Mouse (Mus musculus): ENCODE measurements around the gene Csf2rb. TPM values are rescaled to one million over a fixed set of nuclear protein-coding genes. Genes with fewer than 3 reads are reported as not detected.

Csf2rb gene
- polyA plus RNA-seq, 1 experiment from 2014 or later = 7.8 TPM

DNA sequence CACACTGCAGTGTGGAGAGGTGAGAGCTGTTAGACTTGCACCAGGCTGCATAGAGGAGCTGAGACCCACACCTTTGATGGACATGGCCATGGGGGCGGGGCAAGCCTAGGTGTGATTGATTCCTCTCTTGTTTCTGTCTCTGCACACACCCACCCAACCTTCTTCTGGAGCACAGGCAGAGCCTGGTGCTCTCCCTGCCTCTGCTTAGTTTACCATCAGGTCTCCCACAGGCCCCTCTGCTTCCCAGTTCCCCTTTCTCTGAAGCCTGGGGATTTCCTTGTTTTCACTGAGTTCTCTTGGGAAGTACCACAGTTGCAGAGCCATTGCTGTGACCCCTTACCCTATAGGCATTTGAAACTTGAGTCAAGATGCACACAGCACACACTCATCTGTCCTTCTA is 27.0 kb upstream of the Csf2rb start:
- Histone ChIP-seq H3K27me3 (replicated peaks; ENCODE audit: insufficient read depth, low read length) (no peaks in the 10 kb centered on the region), H3K9ac (replicated peaks; ENCODE audit: low read depth) (no peak overlapping the region), H3K4me3 (ENCODE audit: low read depth, low read length) (no peak overlapping the region), H3K4me2 (replicated peaks; ENCODE audit: low read depth, low read length) (no peak overlapping the region), H3K9me3 (ENCODE audit: low read length) (no peaks in the 10 kb centered on the region), H3K27ac (ENCODE audit: low read length) (no peak overlapping the region), H3K36me3 (ENCODE audit: insufficient read depth, low read length) (no peaks in the 10 kb centered on the region), H3K4me1 (ENCODE audit: insufficient read depth, low read depth, low read length) (no peaks in the 10 kb centered on the region)
- TF ChIP-seq CTCF (IDR thresholded peaks at IDR 0.05) = no peak
- no peak for TF ChIP-seq EP300 (IDR thresholded peaks at IDR 0.05)
- 88% methylated on average over 1 of the region's 1 CpGs for WGBS
- DNase-seq (ENCODE audit: low spot score) = no peak
- ATAC-seq = no peak

DNA sequence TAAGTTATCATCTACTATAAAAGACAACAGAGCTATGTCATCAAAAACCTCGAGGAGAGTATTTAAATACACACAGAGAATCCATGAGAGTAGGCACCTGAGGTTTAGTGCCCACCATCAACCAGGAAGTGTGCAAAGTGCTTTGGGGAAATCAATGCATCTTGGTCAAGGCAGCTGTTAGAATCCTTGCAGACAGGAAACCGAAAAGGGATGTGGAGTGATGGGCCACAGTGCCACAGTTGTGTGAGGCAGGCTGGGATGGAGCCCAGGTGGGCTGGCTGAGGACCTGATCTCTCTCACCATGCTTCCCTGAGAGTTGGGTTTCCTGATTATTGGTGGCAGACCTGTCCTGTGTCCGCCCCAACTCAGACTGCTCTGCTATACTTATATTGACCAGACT is 25.9 kb upstream of the Csf2rb start:
- DNase-seq (ENCODE audit: low spot score) = no peak
- Histone ChIP-seq H3K4me2 (replicated peaks; ENCODE audit: low read depth, low read length) (no peak overlapping the region), H3K4me3 (ENCODE audit: low read depth, low read length) (no peak overlapping the region), H3K9me3 (ENCODE audit: low read length) (no peaks in the 10 kb centered on the region), H3K27me3 (replicated peaks; ENCODE audit: insufficient read depth, low read length) (no peaks in the 10 kb centered on the region), H3K36me3 (ENCODE audit: insufficient read depth, low read length) (no peaks in the 10 kb centered on the region), H3K27ac (ENCODE audit: low read length) (no peak overlapping the region), H3K9ac (replicated peaks; ENCODE audit: low read depth) (no peak overlapping the region), H3K4me1 (ENCODE audit: insufficient read depth, low read depth, low read length) (no peaks in the 10 kb centered on the region)
- TF ChIP-seq CTCF (IDR thresholded peaks at IDR 0.05) (no peak), EP300 (IDR thresholded peaks at IDR 0.05) (no peak)
- 66% methylated on average over 3 of the region's 3 CpGs for WGBS
- ATAC-seq = no peak

DNA sequence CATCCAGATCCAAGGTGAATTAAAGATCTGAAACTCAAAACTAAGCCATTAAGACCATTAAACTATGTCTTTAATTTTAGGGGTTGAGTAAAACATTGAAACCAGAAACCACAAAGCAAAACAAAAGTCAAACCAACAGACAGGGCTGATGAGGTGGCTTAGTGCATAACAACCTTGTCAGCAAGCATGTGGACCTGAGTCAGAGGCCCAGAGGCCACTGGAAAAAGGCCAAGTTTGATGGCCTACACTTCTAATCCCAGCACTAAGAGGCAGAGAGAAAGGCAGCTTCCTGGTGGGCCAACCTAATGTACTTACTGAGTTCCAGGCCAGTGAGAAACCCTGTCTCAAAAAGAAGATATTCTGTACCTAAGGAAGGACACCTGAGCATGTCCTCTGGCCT is 24.8 kb upstream of the Csf2rb start:
- H3K36me3 ChIP-seq (ENCODE audit: insufficient read depth, low read length) = no peaks in the 10 kb centered on the region
- ATAC-seq (no peak), DNase-seq (ENCODE audit: low spot score) (no peak)
- TF ChIP-seq CTCF (IDR thresholded peaks at IDR 0.05) = no peak
- TF ChIP-seq EP300 (IDR thresholded peaks at IDR 0.05) = no peak
- no peak overlapping the region for H3K27ac ChIP-seq (ENCODE audit: low read length)
- H3K4me2 ChIP-seq (replicated peaks; ENCODE audit: low read depth, low read length) = no peak overlapping the region
- no peak overlapping the region for H3K4me3 ChIP-seq (ENCODE audit: low read depth, low read length)
- no peaks in the 10 kb centered on the region for H3K4me1 ChIP-seq (ENCODE audit: insufficient read depth, low read depth, low read length)
- H3K9me3 ChIP-seq (ENCODE audit: low read length) = no peaks in the 10 kb centered on the region
- no peaks in the 10 kb centered on the region for H3K27me3 ChIP-seq (replicated peaks; ENCODE audit: insufficient read depth, low read length)
- no peak overlapping the region for H3K9ac ChIP-seq (replicated peaks; ENCODE audit: low read depth)

DNA sequence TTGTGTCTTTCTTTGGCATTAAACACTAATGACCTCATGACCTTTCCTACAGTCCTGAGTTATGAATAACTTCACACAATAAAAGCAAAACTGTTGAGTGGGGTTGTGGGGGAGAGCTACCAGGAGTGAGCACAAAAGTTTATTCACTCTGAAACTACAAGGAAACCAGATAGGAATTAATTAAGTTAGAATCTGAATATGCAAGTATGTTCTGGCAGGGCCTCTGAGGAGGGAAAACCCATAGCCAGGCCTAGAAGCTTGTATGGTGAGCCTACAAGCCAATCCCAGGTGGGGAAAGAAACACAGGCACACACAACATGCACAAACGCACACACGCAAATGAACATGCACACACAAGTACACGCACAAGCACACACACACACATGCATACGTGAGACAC is 22.8 kb upstream of the Csf2rb start:
- ATAC-seq = no peak
- WGBS = 95% methylated on average over 4 of the region's 4 CpGs
- Histone ChIP-seq H3K4me1 (ENCODE audit: insufficient read depth, low read depth, low read length) (no peaks in the 10 kb centered on the region), H3K36me3 (ENCODE audit: insufficient read depth, low read length) (no peaks in the 10 kb centered on the region), H3K4me3 (ENCODE audit: low read depth, low read length) (no peak overlapping the region), H3K27ac (ENCODE audit: low read length) (no peak overlapping the region), H3K9me3 (ENCODE audit: low read length) (no peaks in the 10 kb centered on the region), H3K9ac (replicated peaks; ENCODE audit: low read depth) (no peak overlapping the region), H3K4me2 (replicated peaks; ENCODE audit: low read depth, low read length) (no peak overlapping the region), H3K27me3 (replicated peaks; ENCODE audit: insufficient read depth, low read length) (no peaks in the 10 kb centered on the region)
- TF ChIP-seq EP300 (IDR thresholded peaks at IDR 0.05) (no peak), CTCF (IDR thresholded peaks at IDR 0.05) (no peak)
- no peak for DNase-seq (ENCODE audit: low spot score)

DNA sequence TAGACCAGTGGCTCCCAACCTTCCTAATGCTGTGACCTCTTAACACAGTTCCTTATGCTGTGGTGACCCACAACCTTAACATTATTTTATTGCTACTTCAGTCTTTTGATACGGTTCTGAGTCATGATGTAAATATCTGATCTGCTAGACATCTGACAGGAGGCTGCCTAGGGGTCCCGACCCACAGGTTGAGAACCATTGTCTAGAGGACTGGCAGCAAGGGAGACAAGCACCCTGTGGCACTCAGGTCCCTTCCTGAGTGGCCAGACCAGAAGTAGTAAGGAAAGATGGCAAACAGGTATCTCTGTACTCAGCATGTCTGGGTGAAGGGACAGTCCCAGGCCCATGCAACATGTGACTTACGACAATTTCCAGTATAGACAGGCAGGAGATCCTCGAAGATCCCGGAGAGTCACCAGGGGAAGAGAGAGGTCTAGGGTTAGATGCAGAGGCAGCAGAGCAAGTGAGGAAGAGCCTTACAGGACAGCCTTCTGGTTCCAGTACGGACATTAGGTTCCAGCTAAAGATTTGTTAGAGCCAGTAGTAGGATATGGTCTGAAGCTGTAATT is 21.8 kb upstream of the Csf2rb start:
- no peaks in the 10 kb centered on the region for H3K27me3 ChIP-seq (replicated peaks; ENCODE audit: insufficient read depth, low read length)
- 82% methylated on average over 6 of the region's 6 CpGs for WGBS
- TF ChIP-seq EP300 (IDR thresholded peaks at IDR 0.05) = no peak

DNA sequence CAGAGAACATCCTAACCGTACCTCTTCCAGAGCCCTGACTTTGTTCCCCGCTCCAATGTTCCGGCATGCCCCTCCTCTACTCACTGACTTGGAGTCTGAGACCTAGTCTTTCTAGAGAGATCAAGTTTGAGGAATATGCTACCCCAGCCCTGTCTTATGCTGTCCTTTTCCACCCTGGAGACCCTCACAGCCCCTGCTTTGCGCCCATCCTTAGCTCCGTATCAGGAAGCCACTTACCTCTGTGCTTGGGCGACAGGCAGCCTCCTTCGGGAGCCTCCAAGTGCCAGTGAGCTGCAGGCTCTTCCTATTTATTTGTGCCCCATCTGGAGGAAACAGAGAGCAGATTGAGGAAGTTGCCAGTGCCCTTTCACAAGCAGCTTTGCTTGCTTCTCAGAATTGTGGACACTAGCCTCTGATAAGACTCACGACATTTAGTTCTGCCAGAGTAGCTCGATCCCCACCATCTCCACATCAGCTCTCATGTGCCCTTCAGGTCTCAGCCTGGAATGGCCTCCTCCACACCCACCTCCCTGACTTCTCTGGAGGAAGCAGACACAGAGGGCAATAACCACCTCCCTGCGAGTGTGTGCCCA is 20.1 kb upstream of the Csf2rb start, which contains the start of gene Csf2rb2:
Gene Csf2rb2, minus strand, starts transcription at position 381 of the 593 bp plus-strand sequence.
- Histone ChIP-seq H3K27me3 (replicated peaks; ENCODE audit: insufficient read depth, low read length) (no peaks in the 10 kb centered on the region), H3K9me3 (ENCODE audit: low read length) (no peaks in the 10 kb centered on the region), H3K4me2 (replicated peaks; ENCODE audit: low read depth, low read length) (no peak within 1 kb of the TSS), H3K36me3 (ENCODE audit: insufficient read depth, low read length) (no peaks in the 10 kb centered on the region), H3K27ac (ENCODE audit: low read length) (no peak within 1 kb of the TSS), H3K4me3 (ENCODE audit: low read depth, low read length) (no peak within 1 kb of the TSS), H3K9ac (replicated peaks; ENCODE audit: low read depth) (no peak within 1 kb of the TSS), H3K4me1 (ENCODE audit: insufficient read depth, low read depth, low read length) (no peaks in the 10 kb centered on the region)
- peak; percentile 17 for DNase-seq (ENCODE audit: low spot score)
- no peak for TF ChIP-seq EP300 (IDR thresholded peaks at IDR 0.05)
- TF ChIP-seq CTCF (IDR thresholded peaks at IDR 0.05) = no peak
- no peak for ATAC-seq
- 63% methylated on average over 10 of the region's 10 CpGs for WGBS

More for the DNA sequence above, 21.8 kb upstream of the Csf2rb start:
- no peaks in the 10 kb centered on the region for H3K36me3 ChIP-seq (ENCODE audit: insufficient read depth, low read length)
- ATAC-seq = no peak
- no peak overlapping the region for H3K9ac ChIP-seq (replicated peaks; ENCODE audit: low read depth)
- no peak for DNase-seq (ENCODE audit: low spot score)
- no peak overlapping the region for H3K27ac ChIP-seq (ENCODE audit: low read length)
- no peak overlapping the region for H3K4me3 ChIP-seq (ENCODE audit: low read depth, low read length)
- H3K4me2 ChIP-seq (replicated peaks; ENCODE audit: low read depth, low read length) = no peak overlapping the region
- no peaks in the 10 kb centered on the region for H3K9me3 ChIP-seq (ENCODE audit: low read length)
- H3K4me1 ChIP-seq (ENCODE audit: insufficient read depth, low read depth, low read length) = no peaks in the 10 kb centered on the region

All from lung, postnatal 0 days (tissue).